Mouse (Mus musculus) T-cell, adult 2 months (primary cell): Measurements from ENCODE around the gene Cd300ld3.

Experiments
- DNase-seq: peaks from one replicate; pipeline ENCODE4 v3.0.0; 2022; ENCODE audit warnings: low spot score

Cd300ld3 gene

GRCm38 (mm10) chr11:115048259-115048658, at the start of gene Cd300ld3:
Cd300ld3 (minus strand) TSS chr11:115048409.
- DNase-seq: no peak

GRCm38 (mm10) chr11:115092140-115092539, 43.9 kb upstream of the Cd300ld3 start:
- no peak for DNase-seq

- peak; percentile 10 for DNase-seq
These were observed 43.2 kb upstream of the Cd300ld3 start, which contains the start of gene Rab37 for GRCm38 (mm10) chr11:115091362-115091901. Rab37 (plus strand) TSS chr11:115091431.

GRCm38 (mm10) chr11:115089853-115090252, 41.6 kb upstream of the Cd300ld3 start:
- DNase-seq: peak; percentile 11

GRCm38 (mm10) chr11:115086213-115086612, 38.0 kb upstream of the Cd300ld3 start:
- DNase-seq: no peak

- DNase-seq: no peak
These were observed 36.9 kb upstream of the Cd300ld3 start for GRCm38 (mm10) chr11:115085064-115085463.

- DNase-seq: no peak
These were observed 36.4 kb upstream of the Cd300ld3 start for GRCm38 (mm10) chr11:115084595-115084994.

- DNase-seq: peak; percentile 61
These were observed 35.3 kb upstream of the Cd300ld3 start for GRCm38 (mm10) chr11:115083376-115084139.

- no peak for DNase-seq
These were observed 34.0 kb upstream of the Cd300ld3 start for GRCm38 (mm10) chr11:115082196-115082595.

- no peak for DNase-seq
These were observed 33.2 kb upstream of the Cd300ld3 start for GRCm38 (mm10) chr11:115081373-115081772.

GRCm38 (mm10) chr11:115080886-115081285, 32.7 kb upstream of the Cd300ld3 start:
- DNase-seq: peak; percentile 51

- no peak for DNase-seq
These were observed 30.5 kb upstream of the Cd300ld3 start for GRCm38 (mm10) chr11:115078680-115079079.

GRCm38 (mm10) chr11:115077436-115077835, 29.2 kb upstream of the Cd300ld3 start:
- no peak for DNase-seq

- DNase-seq: no peak
These were observed 27.6 kb upstream of the Cd300ld3 start for GRCm38 (mm10) chr11:115075859-115076258.

- DNase-seq: no peak
These were observed 27.2 kb upstream of the Cd300ld3 start for GRCm38 (mm10) chr11:115075407-115075806.

GRCm38 (mm10) chr11:115073002-115073401, 24.8 kb upstream of the Cd300ld3 start:
- no peak for DNase-seq

GRCm38 (mm10) chr11:115071631-115072294, 23.6 kb upstream of the Cd300ld3 start:
- no peak for DNase-seq

GRCm38 (mm10) chr11:115071015-115071551, 22.9 kb upstream of the Cd300ld3 start:
- no peak for DNase-seq

- no peak for DNase-seq
These were observed 18.6 kb upstream of the Cd300ld3 start for GRCm38 (mm10) chr11:115066768-115067167.

- no peak for DNase-seq
These were observed 13.9 kb upstream of the Cd300ld3 start, which contains the start of gene Cd300e for GRCm38 (mm10) chr11:115062077-115062476. Cd300e (minus strand) TSS chr11:115062177.

- no peak for DNase-seq
These were observed 11.6 kb upstream of the Cd300ld3 start for GRCm38 (mm10) chr11:115059797-115060196.

GRCm38 (mm10) chr11:115058701-115059100, 10.5 kb upstream of the Cd300ld3 start:
- DNase-seq: no peak

GRCm38 (mm10) chr11:115054537-115054936, 6.3 kb upstream of the Cd300ld3 start:
- DNase-seq: no peak
